In genomic region chr11:120608241-120609034, GRCm38 (mm10) we compare ENCODE assay signal across 9 mouse cellular contexts. TPM values are rescaled to one million over a fixed set of nuclear protein-coding genes. Genes with fewer than 3 reads are reported as not detected.
DNase-seq lines count a peak whose midpoint lies in the region; ATAC-seq lines count a peak whose summit lies in the region.
"Had no signal": no experiment of that assay in that cellular context is flagged by ENCODE, and none has a peak within 500 bp of the region (broad histone marks: within the 10 kb centered on the region; RNA-seq: fewer than 3 reads in every experiment).

Gene Npb, plus strand, starts transcription at chr11:120608477.

- H3K4me2 ChIP-seq in lung, embryonic 15.5 days, result peak within 1 kb of the TSS; percentile 75
- peak within 1 kb of the TSS; percentile 40 for H3K4me2 ChIP-seq in forebrain, embryonic 11.5 days (ENCODE audit: low read depth, low read length, severe bottlenecking)
- peak within 1 kb of the TSS; percentile 67 for H3K4me2 ChIP-seq in limb, embryonic 13.5 days (replicated peaks)
- peak within 1 kb of the TSS; percentile 70 for H3K4me2 ChIP-seq in stomach, embryonic 14.5 days (replicated peaks; ENCODE audit: low read depth, low read length)

- peaks cover 52% of the 10 kb centered on the region for H3K36me3 ChIP-seq in lung, embryonic 15.5 days
- peaks cover under 1% of the 10 kb centered on the region; the same call in 1 of the 2 replicates for H3K36me3 ChIP-seq in forebrain, embryonic 11.5 days (ENCODE audit: control insufficient read depth, insufficient read depth, low read length)
- peaks cover 79% of the 10 kb centered on the region for H3K36me3 ChIP-seq in limb, embryonic 13.5 days
- H3K36me3 ChIP-seq in stomach, embryonic 14.5 days (ENCODE audit: control insufficient read depth, insufficient read depth, low read length), result peaks cover 48% of the 10 kb centered on the region

- peak within 1 kb of the TSS; percentile 37; the same call in 1 of the 2 replicates for H3K9ac ChIP-seq in lung, embryonic 15.5 days
- peak within 1 kb of the TSS; percentile 37 for H3K9ac ChIP-seq in forebrain, embryonic 11.5 days (ENCODE audit: low read length)
- H3K9ac ChIP-seq in limb, embryonic 13.5 days, result peak within 1 kb of the TSS; percentile 63
- peak within 1 kb of the TSS; percentile 42; the same call in 1 of the 2 replicates for H3K9ac ChIP-seq in stomach, embryonic 14.5 days (replicated peaks; ENCODE audit: low read depth, low read length)

- no peak for DNase-seq in lung, postnatal 36 days
- DNase-seq in forebrain, embryonic 11.5 days (ENCODE audit: low spot score), result peak; percentile 63
- DNase-seq in left cerebral cortex, postnatal 10 days (ENCODE audit: extremely low spot score in 1 of 2, low spot score in 2 of 2), result no peak
- DNase-seq in left cerebral cortex, adult 11 months (ENCODE audit: low spot score), result no peak
- no peak for DNase-seq in left cerebral cortex, adult 8-10 months (ENCODE audit: low spot score in 2 of 2)

- H3K27me3 ChIP-seq in lung, embryonic 15.5 days, result 0 out of 2 replicates have a peak, but pooled peaks cover 10% of the 10 kb centered on the region
- no peaks in the 10 kb centered on the region for H3K27me3 ChIP-seq in forebrain, embryonic 11.5 days (ENCODE audit: control insufficient read depth, insufficient read depth, low read length)
- peaks cover 25% of the 10 kb centered on the region for H3K27me3 ChIP-seq in limb, embryonic 13.5 days
- no peaks in the 10 kb centered on the region for H3K27me3 ChIP-seq in stomach, embryonic 14.5 days (ENCODE audit: control insufficient read depth, insufficient read depth, low read length)

- peak within 1 kb of the TSS; percentile 31 for H3K4me3 ChIP-seq in lung, embryonic 15.5 days
- peak within 1 kb of the TSS; percentile 16; the same call in 1 of the 2 replicates for H3K4me3 ChIP-seq in forebrain, embryonic 11.5 days (ENCODE audit: low read depth, low read length)
- H3K4me3 ChIP-seq in limb, embryonic 13.5 days, result peak within 1 kb of the TSS; percentile 40
- peak within 1 kb of the TSS; percentile 29 for H3K4me3 ChIP-seq in stomach, embryonic 14.5 days (ENCODE audit: low read depth, low read length)

- H3K9me3 ChIP-seq in lung, embryonic 15.5 days, result no peaks in the 10 kb centered on the region
- no peaks in the 10 kb centered on the region for H3K9me3 ChIP-seq in forebrain, embryonic 11.5 days (ENCODE audit: control insufficient read depth, low read length)
- no peaks in the 10 kb centered on the region for H3K9me3 ChIP-seq in limb, embryonic 13.5 days
- H3K9me3 ChIP-seq in stomach, embryonic 14.5 days (ENCODE audit: control insufficient read depth, low read depth, low read length), result no peaks in the 10 kb centered on the region

- intact Hi-C loops in left cerebral cortex, postnatal 10 days (cut with DNase I), result no loop called here

- peaks cover 26% of the 10 kb centered on the region for H3K4me1 ChIP-seq in lung, embryonic 15.5 days
- peaks cover 2% of the 10 kb centered on the region; the same call in 1 of the 2 replicates for H3K4me1 ChIP-seq in forebrain, embryonic 11.5 days (replicated peaks; ENCODE audit: control insufficient read depth, insufficient read depth, low read length)
- peaks cover 20% of the 10 kb centered on the region for H3K4me1 ChIP-seq in limb, embryonic 13.5 days
- H3K4me1 ChIP-seq in stomach, embryonic 14.5 days (ENCODE audit: control insufficient read depth, insufficient read depth, low read length), result peaks cover 21% of the 10 kb centered on the region

- no peak for ATAC-seq in lung, embryonic 15.5 days (ENCODE audit: borderline replicate concordance, extremely low read depth, low FRiP score, low TSS enrichment)
- 0 out of 2 replicates have a peak, but pooled peaks have one; percentile 19 for ATAC-seq in forebrain, embryonic 11.5 days (replicated peaks; ENCODE audit: low FRiP score)
- no peak for ATAC-seq in limb, embryonic 13.5 days (ENCODE audit: low FRiP score, low read depth)
- ATAC-seq in stomach, embryonic 14.5 days (ENCODE audit: insufficient number of reproducible peaks, insufficient read depth, low FRiP score, low read depth), result 0 out of 2 replicates have a peak, but pooled peaks have one; percentile 34
- ATAC-seq: activated CD4-positive, CD25-positive, alpha-beta regulatory T cell, adult 4 months had no signal

- 0 out of 2 replicates have a peak within 1 kb of the TSS, but pooled peaks have one; percentile 9 for H3K27ac ChIP-seq in lung, embryonic 15.5 days
- H3K27ac ChIP-seq in forebrain, embryonic 11.5 days (ENCODE audit: low read depth, low read length), result no peak within 1 kb of the TSS
- no peak within 1 kb of the TSS; the same call in 1 of the 2 replicates for H3K27ac ChIP-seq in limb, embryonic 13.5 days
- no peak within 1 kb of the TSS for H3K27ac ChIP-seq in stomach, embryonic 14.5 days (ENCODE audit: low read length)

- 3% methylated on average over 45 of the region's 45 CpGs for WGBS in lung, embryonic 15.5 days
- WGBS in forebrain, embryonic 11.5 days, result 4% methylated on average over 45 of the region's 45 CpGs
- WGBS in limb, embryonic 13.5 days, result 4% methylated on average over 45 of the region's 45 CpGs
- WGBS in stomach, embryonic 14.5 days, result 2% methylated on average over 45 of the region's 45 CpGs

RNA-seq across cellular contexts. Expression of gene Npb, which starts in this region (rescaled TPM):
- 0.78 and 1.4 TPM in 2 replicates for polyA plus RNA-seq in lung, embryonic 15.5 days (2015; fragmentation: Nextera tagmentation; extraction: Ambion mirVana)
- polyA plus RNA-seq in forebrain, embryonic 11.5 days (2014; fragmentation: Nextera tagmentation; extraction: Ambion mirVana), result not detected in 2 replicates
- polyA plus RNA-seq in limb, embryonic 13.5 days (2015; fragmentation: Nextera tagmentation; extraction: Ambion mirVana), result 2.3 and 2.8 TPM in 2 replicates
- 13.0 and 13.7 TPM in 2 replicates for polyA plus RNA-seq in stomach, embryonic 14.5 days (2014; fragmentation: Nextera tagmentation; extraction: Ambion mirVana)
- not detected for total RNA-seq in left cerebral cortex, postnatal 10 days (2021)
- total RNA-seq in left cerebral cortex, adult 8-10 months (2022), result 1 to 10 TPM in 2 of 4 experiments, not detected in 2; 1.1 to 1.8 TPM
- polyA plus RNA-seq: activated CD4-positive, CD25-positive, alpha-beta regulatory T cell, adult 4 months had no signal

Comparison
In these comparisons a context has a peak if more than half of its experiments do, and no peak if none do; other contexts are left out.
1. Peak in DNase-seq, ATAC-seq, H3K4me3 ChIP-seq, H3K9ac ChIP-seq and H3K4me2 ChIP-seq in forebrain, embryonic 11.5 days; RNA of the gene not detected or under 1 TPM.